Mouse (Mus musculus) midbrain, postnatal 0 days (tissue): ENCODE data around the gene Rap1gap. TPM values are rescaled to one million over a fixed set of nuclear protein-coding genes. Genes with fewer than 3 reads are reported as not detected.

Source experiments
- ATAC-seq: fragments of 200-750 bp; cut with Nextera tagmentation; 2 replicates; pipeline ENCODE4 v1.8.0; 2017; ENCODE audit warnings: moderate number of reproducible peaks, mild to moderate bottlenecking, moderate TSS enrichment, moderate library complexity; ENCODE audit not compliant: low FRiP score
- DNase-seq: peaks from one replicate; pipeline ENCODE4 v3.0.0-alpha.2; 2015; ENCODE audit warnings: low spot score
- H3K27ac ChIP-seq: fragments of 300-500 bp; sonication (generic); 2 replicates; pipeline ENCODE4 v1.5.1; 2014; ENCODE audit warnings: low read depth, mild to moderate bottlenecking, low read length, mixed read lengths
- H3K27me3 ChIP-seq: fragments of 300-500 bp; sonication (generic); 2 replicates; pipeline ENCODE4 v1.6.1; 2014; ENCODE audit warnings: low read length, control low read depth, mixed read lengths; ENCODE audit not compliant: insufficient read depth
- H3K36me3 ChIP-seq: fragments of 300-500 bp; sonication (generic); 2 replicates; pipeline ENCODE4 v1.6.1; 2014; ENCODE audit warnings: low read length, control low read depth, mixed read lengths; ENCODE audit not compliant: insufficient read depth
- H3K4me1 ChIP-seq: fragments of 300-500 bp; sonication (generic); 2 replicates; pipeline ENCODE4 v1.6.1; 2014; ENCODE audit warnings: mild to moderate bottlenecking, control low read depth, antibody characterized with exemption, low read length, mixed read lengths; ENCODE audit not compliant: insufficient read depth
- H3K4me2 ChIP-seq: fragments of 300-500 bp; sonication (generic); 2 replicates; pipeline ENCODE4 v1.6.1; 2014; ENCODE audit warnings: low read depth, mild to moderate bottlenecking, low read length, mixed read lengths; ENCODE audit not compliant: poor library complexity, severe bottlenecking
- H3K4me3 ChIP-seq: fragments of 300-500 bp; sonication (generic); 2 replicates; pipeline ENCODE4 v1.5.1; 2014; ENCODE audit warnings: low read depth, mild to moderate bottlenecking, low read length, moderate library complexity
- H3K9ac ChIP-seq: fragments of 300-500 bp; sonication (generic); replicated peaks from 2 replicates; pipeline ENCODE4 v1.6.1; 2014; ENCODE audit warnings: mild to moderate bottlenecking, low read length, moderate library complexity, mixed read lengths; ENCODE audit not compliant: poor library complexity, severe bottlenecking
- H3K9me3 ChIP-seq: fragments of 300-500 bp; sonication (generic); 2 replicates; pipeline ENCODE4 v1.6.1; 2016; ENCODE audit warnings: low read length, control low read depth
- CTCF ChIP-seq: IDR thresholded peaks from 2 replicates; pipeline ENCODE4 v1.5.1; 2016; ENCODE audit warnings: antibody characterized with exemption, mild to moderate bottlenecking
- WGBS: fragments of 180-500 bp; shearing (Covaris S2); extraction: QIAGEN DNeasy Blood & Tissue Kit; methylation state at CpG from one replicate; pipeline ENCODE4 v1.1.7; 2014; 5-methylcytosine and 5-hydroxymethylcytosine counted together
- polyA plus RNA-seq: library from polyadenylated mRNA; unstranded; fragments of >200 nt; fragmentation: Nextera tagmentation; extraction: Ambion mirVana; gene quantifications from 2 replicates; pipeline ENCODE4 v1.2.1, GENCODE M21; 2015
- total RNA-seq: library from RNA; depleted of rRNA; stranded (reverse); fragments of >200 nt; gene quantifications from 2 replicates; pipeline ENCODE4 v1.2.3, GENCODE M21; 2014

The Rap1gap gene
- total and polyA plus RNA-seq, 2 experiments from 2014 or later = 115 to 270 TPM

DNA sequence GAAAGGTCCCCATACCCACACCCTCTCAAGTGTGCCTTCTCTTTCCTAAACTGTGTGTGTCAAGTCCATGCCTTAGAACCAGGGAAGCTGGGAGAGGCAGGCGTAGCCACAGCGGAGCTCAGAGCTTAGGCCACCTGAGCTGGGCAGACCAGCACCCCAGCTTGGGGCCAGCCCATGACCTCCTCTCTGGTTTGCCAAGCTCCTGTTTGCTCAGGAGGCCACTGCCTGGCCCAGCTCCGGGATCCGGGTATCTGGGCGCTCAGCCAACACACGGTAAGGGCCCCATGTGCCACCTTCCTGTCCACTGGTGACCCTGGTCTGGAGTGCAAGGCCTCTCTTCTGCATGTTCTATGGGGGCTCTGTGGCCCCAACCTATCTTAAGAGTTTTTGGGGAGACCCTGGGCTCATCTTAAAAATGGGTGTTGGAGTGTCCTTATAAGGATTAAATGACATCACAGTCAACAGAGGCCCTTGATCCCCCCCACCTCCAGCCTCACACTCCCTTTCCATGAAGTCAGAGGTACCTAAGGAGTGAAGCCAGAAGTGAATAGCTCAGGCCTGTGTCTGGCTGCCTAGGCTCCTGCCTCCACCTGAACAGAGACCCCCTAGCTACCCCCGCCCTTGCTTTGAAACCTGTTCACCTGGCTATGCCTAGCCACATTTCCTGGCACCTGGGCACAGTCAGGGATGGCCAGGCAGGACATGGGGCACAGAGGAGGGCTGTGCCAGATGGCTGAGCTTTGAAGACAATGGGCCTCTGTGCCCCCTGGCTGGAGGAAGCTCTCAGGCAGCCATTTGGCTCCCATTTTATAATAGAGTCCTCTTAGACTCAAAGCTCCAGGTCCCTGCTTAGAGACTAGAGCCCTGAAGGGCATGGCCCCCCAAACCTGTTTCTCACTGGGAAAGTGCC is 33.8 kb downstream of the Rap1gap start:
- H3K4me3 ChIP-seq = no peak overlapping the region
- WGBS = 79% methylated on average over 7 of the region's 7 CpGs
- DNase-seq = no peak
- no peaks in the 10 kb centered on the region; the same call in 1 of the 2 replicates for H3K36me3 ChIP-seq
- no peak overlapping the region for H3K9ac ChIP-seq
- no peak for ATAC-seq
- 0 out of 2 replicates have a peak, but pooled peaks cover 7% of the 10 kb centered on the region for H3K4me1 ChIP-seq
- H3K9me3 ChIP-seq = no peaks in the 10 kb centered on the region
- no peak overlapping the region for H3K27ac ChIP-seq
- H3K27me3 ChIP-seq = no peaks in the 10 kb centered on the region
- H3K4me2 ChIP-seq = no peak overlapping the region
- TF ChIP-seq CTCF = no peak

DNA sequence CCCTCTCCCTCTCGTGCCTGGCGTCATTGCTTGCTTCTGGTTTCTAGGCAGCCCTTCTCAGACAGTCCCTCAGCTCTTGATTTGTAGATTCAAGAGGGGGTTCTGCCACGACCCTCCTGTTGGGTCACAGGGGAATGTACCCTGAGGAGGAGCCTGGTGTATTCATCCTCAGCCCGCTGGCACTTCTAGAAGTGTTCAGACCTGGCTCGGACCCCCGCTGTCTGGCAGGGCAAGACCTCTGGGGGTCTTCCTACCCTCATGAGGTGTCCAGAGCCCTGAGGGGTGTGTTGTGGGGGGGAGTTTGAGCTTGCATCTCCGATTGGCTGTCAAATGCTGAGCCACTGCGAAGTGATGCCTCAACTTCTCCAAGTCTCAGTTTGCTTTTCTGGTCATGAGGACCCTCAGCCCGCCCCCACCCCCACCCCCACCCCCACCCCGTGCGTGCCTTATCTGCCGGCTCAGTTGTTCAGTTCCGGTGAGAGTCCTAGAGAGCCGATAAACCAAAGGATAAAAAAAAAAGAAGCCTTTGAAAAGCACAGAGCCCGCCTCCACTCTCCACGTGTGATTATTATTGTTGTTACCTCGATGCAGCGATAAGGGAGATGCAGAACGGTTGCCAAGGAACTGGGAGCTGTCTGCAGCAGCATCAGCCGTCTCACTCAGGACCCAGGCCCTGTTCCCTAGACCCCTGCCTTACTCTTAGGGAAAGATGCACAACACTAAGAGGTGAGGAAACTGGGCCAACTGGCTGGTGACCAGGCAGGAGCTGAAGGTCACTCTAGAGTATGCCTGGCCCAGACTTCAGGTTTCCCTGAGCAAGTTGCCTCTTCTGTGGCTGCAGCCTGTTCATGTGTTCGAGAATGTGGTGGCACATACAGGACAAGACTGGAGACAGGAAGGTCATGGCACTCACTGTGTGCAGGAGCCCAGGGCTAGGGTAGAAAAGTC is 35.0 kb downstream of the Rap1gap start:
- H3K4me1 ChIP-seq = 0 out of 2 replicates have a peak, but pooled peaks cover 7% of the 10 kb centered on the region
- no peak for ATAC-seq
- H3K9ac ChIP-seq = no peak overlapping the region
- H3K27ac ChIP-seq = no peak overlapping the region
- 47% methylated on average over 21 of the region's 21 CpGs for WGBS
- no peak for DNase-seq
- no peaks in the 10 kb centered on the region for H3K9me3 ChIP-seq
- H3K36me3 ChIP-seq = no peaks in the 10 kb centered on the region; the same call in none of the 2 replicates
- TF ChIP-seq CTCF = no peak
- H3K4me3 ChIP-seq = no peak overlapping the region
- no peaks in the 10 kb centered on the region for H3K27me3 ChIP-seq
- no peak overlapping the region for H3K4me2 ChIP-seq

DNA sequence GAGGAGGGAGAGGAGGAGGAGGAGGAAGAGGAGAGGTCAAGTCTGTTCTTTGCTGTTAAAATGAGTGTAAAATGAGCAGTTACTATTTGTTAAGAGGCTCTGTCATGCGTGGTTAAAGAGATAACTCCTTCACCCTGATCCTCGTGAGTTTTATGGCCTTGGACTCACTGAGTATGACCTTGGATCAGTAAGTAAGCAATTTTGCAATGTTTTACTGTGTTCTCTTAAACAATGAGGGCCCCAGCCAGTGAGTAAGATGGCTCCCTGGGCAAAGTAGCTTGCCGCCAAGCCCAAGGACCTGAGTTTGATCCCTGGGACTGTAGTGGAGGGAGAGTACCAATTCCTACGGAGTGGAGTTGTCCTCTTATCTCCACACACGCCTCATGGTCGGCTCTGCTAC is 36.4 kb downstream of the Rap1gap start:
- Histone ChIP-seq H3K4me2 (no peak overlapping the region), H3K36me3 (peaks cover 8% of the 10 kb centered on the region), H3K4me1 (0 out of 2 replicates have a peak, but pooled peaks cover 7% of the 10 kb centered on the region), H3K27me3 (no peaks in the 10 kb centered on the region), H3K9me3 (no peaks in the 10 kb centered on the region), H3K9ac (no peak overlapping the region), H3K4me3 (no peak overlapping the region), H3K27ac (no peak overlapping the region)
- ATAC-seq (no peak), DNase-seq (no peak)
- WGBS = 64% methylated on average over 6 of the region's 6 CpGs
- no peak for TF ChIP-seq CTCF

DNA sequence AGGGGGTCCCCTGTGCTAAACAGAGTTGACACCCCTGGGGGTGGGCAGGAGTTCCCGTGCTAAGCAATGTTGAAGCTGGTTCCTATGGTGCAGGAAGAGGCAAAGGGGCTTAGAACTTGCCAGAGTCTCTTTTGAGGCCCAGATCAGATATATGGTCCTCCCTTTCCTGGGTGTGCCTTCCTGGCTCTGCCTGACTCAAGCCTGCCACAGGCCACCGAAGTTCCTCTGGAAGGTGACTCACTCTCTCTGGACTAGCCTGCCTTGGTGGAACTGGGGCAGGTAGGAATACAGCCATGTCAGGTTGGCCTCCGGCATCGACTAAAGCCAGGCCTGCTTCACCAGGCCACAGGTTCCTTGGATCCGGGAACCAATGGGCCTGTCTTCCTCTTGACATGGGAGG is 38.6 kb downstream of the Rap1gap start:
- ATAC-seq (no peak), DNase-seq (no peak)
- peaks cover 19% of the 10 kb centered on the region; the same call in 1 of the 2 replicates for H3K4me1 ChIP-seq
- no peak overlapping the region for H3K9ac ChIP-seq
- H3K9me3 ChIP-seq = no peaks in the 10 kb centered on the region
- no peak overlapping the region for H3K27ac ChIP-seq
- no peak overlapping the region for H3K4me3 ChIP-seq
- peaks cover 8% of the 10 kb centered on the region for H3K36me3 ChIP-seq
- 91% methylated on average over 5 of the region's 5 CpGs for WGBS
- H3K4me2 ChIP-seq = no peak overlapping the region
- no peaks in the 10 kb centered on the region for H3K27me3 ChIP-seq
- TF ChIP-seq CTCF = no peak

DNA sequence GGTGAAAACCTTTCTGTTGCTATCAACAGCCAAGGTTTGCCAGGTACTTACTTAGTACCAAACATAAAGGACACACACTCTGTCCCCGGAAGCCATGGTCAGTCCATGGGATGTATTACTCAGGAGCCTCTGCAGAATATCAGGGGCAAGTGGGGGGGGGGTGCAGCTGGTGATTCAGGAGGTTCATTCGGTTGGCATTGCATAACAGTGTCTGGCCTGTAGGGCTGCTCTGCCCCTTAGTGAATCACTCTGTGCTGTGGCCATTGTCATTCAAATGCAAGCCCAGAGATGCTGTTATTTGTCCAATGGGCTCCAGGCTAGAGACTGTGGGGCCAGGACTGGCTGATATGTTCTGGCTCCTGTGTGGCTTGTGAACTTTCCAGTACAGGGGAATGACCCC is 40.0 kb downstream of the Rap1gap start:
- Histone ChIP-seq H3K9me3 (no peaks in the 10 kb centered on the region), H3K4me2 (no peak overlapping the region), H3K27me3 (no peaks in the 10 kb centered on the region), H3K27ac (no peak overlapping the region), H3K4me1 (peaks cover 18% of the 10 kb centered on the region; the same call in 1 of the 2 replicates), H3K36me3 (peaks cover 8% of the 10 kb centered on the region), H3K9ac (no peak overlapping the region), H3K4me3 (no peak overlapping the region)
- ATAC-seq (no peak), DNase-seq (no peak)
- WGBS = 41% methylated on average over 2 of the region's 2 CpGs
- no peak for TF ChIP-seq CTCF
